Mouse (Mus musculus) midbrain, embryonic 15.5 days (tissue): ENCODE data around the gene Lyg2. TPM values are rescaled to one million over a fixed set of nuclear protein-coding genes. Genes with fewer than 3 reads are reported as not detected.

ENCODE experiments used
- polyA plus RNA-seq: library from polyadenylated mRNA; unstranded; fragments of >200 nt; fragmentation: Nextera tagmentation; extraction: Ambion mirVana; gene quantifications from 2 replicates; pipeline ENCODE4 v1.2.1, GENCODE M21; 2015

Gene Lyg2
- polyA plus RNA-seq, 1 experiment from 2014 or later, result not detected

Other genes with a start within 250 kb of the Lyg2 start
- 2.7 and 3.7 TPM in 2 replicates for gene 2010300C02Rik, start 196.4 kb downstream of the Lyg2 start, polyA plus RNA-seq
- 19.1 and 20.8 TPM in 2 replicates for gene Tsga10, start 50.1 kb downstream of the Lyg2 start, polyA plus RNA-seq
- gene Lipt1, start 44.8 kb downstream of the Lyg2 start, polyA plus RNA-seq, result 6.9 and 7.7 TPM in 2 replicates
- gene Mitd1, start 26.1 kb downstream of the Lyg2 start, polyA plus RNA-seq, result 15.6 and 15.9 TPM in 2 replicates
- gene Mrpl30, start 26.0 kb downstream of the Lyg2 start, polyA plus RNA-seq, result 224 and 231 TPM in 2 replicates
- not detected in 2 replicates for gene Lyg1, start 41.3 kb upstream of the Lyg2 start, polyA plus RNA-seq
- 129 and 135 TPM in 2 replicates for gene Txndc9, start 81.4 kb upstream of the Lyg2 start, polyA plus RNA-seq
- gene Eif5b, start 81.5 kb upstream of the Lyg2 start, polyA plus RNA-seq, result 21.1 and 23.6 TPM in 2 replicates
- 39.7 and 39.9 TPM in 2 replicates for gene Rev1, start 213.3 kb upstream of the Lyg2 start, polyA plus RNA-seq